Mouse (Mus musculus): Measurements from ENCODE around the gene Rsph14. TPM values are rescaled to one million over a fixed set of nuclear protein-coding genes. Genes with fewer than 3 reads are reported as not detected.

The Rsph14 gene
- polyA plus RNA-seq (2012; fragmentation: generic; extraction: Trizol), result not detected

DNA sequence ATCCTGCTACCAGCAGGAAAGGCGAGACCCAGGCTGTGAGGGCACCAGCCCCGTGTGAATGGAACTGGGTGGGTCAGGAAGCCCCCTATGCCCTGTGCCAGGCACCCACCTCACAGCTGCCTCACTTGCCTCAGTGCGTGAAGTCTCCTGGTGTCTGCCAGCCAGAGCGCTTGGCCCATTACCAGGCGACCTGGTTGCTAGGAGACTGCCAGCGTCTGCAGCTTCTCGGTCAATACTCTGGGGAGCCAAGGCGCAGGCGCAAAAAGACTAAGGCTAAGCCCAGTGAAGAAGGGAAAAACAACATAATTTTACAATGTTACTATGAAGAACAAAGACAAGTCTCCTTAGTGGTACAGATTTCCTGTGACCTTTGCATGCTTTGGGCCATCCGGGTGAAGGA, at the start of gene Rsph14:
TSS of gene Rsph14 (minus strand) at position 192 of the 400 bp plus-strand sequence.

DNA sequence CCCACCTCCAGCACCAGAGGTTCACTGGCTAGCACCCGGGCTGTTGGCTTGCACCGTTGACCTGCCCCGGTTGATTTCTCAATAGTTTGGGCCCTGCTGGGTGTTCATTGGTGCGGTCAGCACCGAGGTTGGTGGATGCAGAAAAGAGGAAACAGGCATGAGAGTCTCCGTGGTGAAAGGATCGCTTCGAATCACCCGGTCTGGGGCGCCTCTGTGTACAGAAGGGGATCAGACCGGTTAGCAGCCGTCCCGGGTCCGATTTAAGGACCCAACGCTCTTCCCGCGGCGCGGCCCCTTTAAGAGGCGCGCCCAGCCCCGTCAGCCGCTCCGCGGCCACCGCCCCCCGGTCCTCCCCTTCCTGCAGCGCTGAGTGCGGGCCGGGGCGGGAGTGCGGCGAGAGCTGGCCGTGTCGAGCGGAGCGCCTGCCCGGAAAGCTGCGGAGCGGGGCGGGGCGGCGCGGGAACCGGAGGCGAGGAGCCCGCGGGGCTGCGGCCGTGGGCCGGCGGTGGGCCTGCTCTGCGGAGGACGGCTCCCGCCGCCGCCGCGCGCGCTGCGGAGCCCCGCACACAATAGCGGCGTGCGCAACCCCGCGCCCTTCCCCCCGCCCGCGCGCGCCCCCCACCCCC, 27.9 kb upstream of the Rsph14 start, which contains the start of gene Bcr:
TSS of gene Bcr (plus strand) at position 376 of the 626 bp plus-strand sequence.

DNA sequence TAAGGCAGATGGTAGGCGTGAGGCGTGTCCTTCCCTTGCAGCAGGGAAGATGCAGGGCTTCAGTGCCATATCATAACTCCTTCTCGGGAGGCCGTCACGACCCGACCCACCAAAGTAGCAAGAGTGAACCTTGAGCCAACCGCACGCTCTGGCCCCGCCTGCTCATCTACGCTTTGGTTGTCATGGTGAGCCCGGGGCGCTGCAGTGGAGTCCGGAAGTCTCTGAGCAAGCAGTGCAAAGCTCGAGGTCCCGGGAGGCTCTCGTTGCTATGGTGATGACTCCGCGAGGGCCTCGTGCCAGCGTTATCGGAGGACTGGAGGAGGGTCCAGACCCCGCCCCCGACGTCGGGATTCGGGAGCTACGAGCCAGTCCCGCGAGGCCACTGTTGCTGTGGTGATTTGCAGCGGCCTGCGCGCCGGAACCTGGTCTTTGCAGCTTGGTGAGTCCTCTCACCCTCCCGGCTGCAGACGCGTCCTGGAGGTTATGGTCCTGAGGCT, 4.5 kb upstream of the Rsph14 start, which contains the start of gene Rab36:
TSS of gene Rab36 (plus strand) at position 176 of the 497 bp plus-strand sequence.

DNA sequence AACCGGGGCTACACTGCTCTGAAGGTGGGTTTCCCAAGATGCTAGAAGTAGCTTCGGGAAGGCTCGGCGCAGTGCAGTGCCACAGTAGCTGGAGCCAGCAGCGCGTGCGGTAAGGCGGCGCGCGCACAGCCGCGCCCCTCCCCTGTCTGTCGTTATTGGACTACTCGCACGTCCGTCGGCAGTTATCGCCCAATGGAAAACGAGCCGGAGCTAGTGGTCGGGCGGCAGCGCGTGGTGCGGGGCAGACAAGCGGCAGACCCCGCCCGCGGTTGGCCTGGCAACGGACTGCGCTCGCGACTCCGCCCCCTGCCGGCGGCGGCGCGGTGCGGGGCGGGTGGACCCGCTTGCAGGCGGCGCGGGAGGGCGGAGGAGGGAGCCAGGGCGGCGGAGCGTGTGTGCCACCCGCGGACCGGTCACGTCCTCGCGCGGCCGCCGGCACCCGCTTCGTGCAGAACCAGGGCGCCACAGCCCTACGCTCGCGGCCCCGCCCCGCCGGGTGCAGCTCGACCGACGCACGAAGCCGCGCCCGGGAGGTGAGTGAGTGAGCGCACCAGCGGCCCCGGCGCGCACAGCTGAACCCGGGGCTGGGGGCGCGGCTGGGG, 65.4 kb downstream of the Rsph14 start, which contains the start of gene Gnaz:
TSS of gene Gnaz (plus strand) at position 328 of the 602 bp plus-strand sequence.

Other genes starting within 250 kb of the Rsph14 start
- gene Gnaz, start 65.4 kb downstream of the Rsph14 start, polyA plus RNA-seq (2012; fragmentation: generic; extraction: Trizol), result under 1 TPM; 0.29 to 0.89 TPM
- gene Rab36, start 4.5 kb upstream of the Rsph14 start, polyA plus RNA-seq (2012; fragmentation: generic; extraction: Trizol), result 1 to 10 TPM in 1 of 2 experiments, under 1 TPM in 1; 0.14 to 1.9 TPM
- gene Bcr, start 28.0 kb upstream of the Rsph14 start, polyA plus RNA-seq (2012; fragmentation: generic; extraction: Trizol), result 10 to 100 TPM; 12.2 to 30.1 TPM
- gene Specc1l, start 179.5 kb upstream of the Rsph14 start, polyA plus RNA-seq (2012; fragmentation: generic; extraction: Trizol), result 10 to 100 TPM in 1 of 2 experiments, 1 to 10 TPM in 1; 2.0 to 32.8 TPM